Mouse (Mus musculus): ENCODE measurements around the gene Tnnt3. TPM values are rescaled to one million over a fixed set of nuclear protein-coding genes. Genes with fewer than 3 reads are reported as not detected.

The Tnnt3 gene
- total RNA-seq (2021): not detected
- long read RNA-seq: 0 reads

- no peak for DNase-seq (ENCODE audit: low spot score in 2 of 2)
These were observed at the start of gene Tnnt3 for GRCm38 (mm10) chr7:142498575-142498974. Gene Tnnt3 (plus strand): TSS chr7:142498836.

- DNase-seq (ENCODE audit: low spot score in 2 of 2): no peak
These were observed 49.5 kb upstream of the Tnnt3 start for GRCm38 (mm10) chr7:142449038-142449617.

- no peak for DNase-seq (ENCODE audit: low spot score in 2 of 2)
These were observed 43.9 kb upstream of the Tnnt3 start for GRCm38 (mm10) chr7:142454706-142455105.

GRCm38 (mm10) chr7:142455251-142455650 lies 43.4 kb upstream of the Tnnt3 start:
- DNase-seq (ENCODE audit: low spot score in 2 of 2): no peak

- DNase-seq (ENCODE audit: low spot score in 2 of 2): no peak
These were observed 41.8 kb upstream of the Tnnt3 start for GRCm38 (mm10) chr7:142456806-142457205.

- peak; percentile 20 to 51 for DNase-seq (ENCODE audit: low spot score in 2 of 2)
These were observed 41.3 kb upstream of the Tnnt3 start for GRCm38 (mm10) chr7:142457227-142457811.

GRCm38 (mm10) chr7:142458026-142458425 lies 40.6 kb upstream of the Tnnt3 start:
- DNase-seq (ENCODE audit: low spot score in 2 of 2): no peak

GRCm38 (mm10) chr7:142458676-142459298 lies 39.8 kb upstream of the Tnnt3 start:
- DNase-seq (ENCODE audit: low spot score in 2 of 2): no peak

GRCm38 (mm10) chr7:142459299-142459691 lies 39.3 kb upstream of the Tnnt3 start:
- DNase-seq (ENCODE audit: low spot score in 2 of 2): no peak

- no peak for DNase-seq (ENCODE audit: low spot score in 2 of 2)
These were observed 38.0 kb upstream of the Tnnt3 start, which contains the start of gene Lsp1 for GRCm38 (mm10) chr7:142460636-142461077. Gene Lsp1 (plus strand): TSS chr7:142460809.

- no peak for DNase-seq (ENCODE audit: low spot score in 2 of 2)
These were observed 37.2 kb upstream of the Tnnt3 start for GRCm38 (mm10) chr7:142461446-142461845.

- DNase-seq (ENCODE audit: low spot score in 2 of 2): no peak
These were observed 36.4 kb upstream of the Tnnt3 start for GRCm38 (mm10) chr7:142462190-142462589.

GRCm38 (mm10) chr7:142462594-142463078 lies 36.0 kb upstream of the Tnnt3 start:
- DNase-seq (ENCODE audit: low spot score in 2 of 2): no peak

GRCm38 (mm10) chr7:142470171-142470691 lies 28.4 kb upstream of the Tnnt3 start:
- no peak for DNase-seq (ENCODE audit: low spot score in 2 of 2)

- no peak for DNase-seq (ENCODE audit: low spot score in 2 of 2)
These were observed 27.7 kb upstream of the Tnnt3 start for GRCm38 (mm10) chr7:142470808-142471413.

GRCm38 (mm10) chr7:142471414-142471861 lies 27.2 kb upstream of the Tnnt3 start:
- DNase-seq (ENCODE audit: low spot score in 2 of 2): no peak

GRCm38 (mm10) chr7:142471884-142472570 lies 26.6 kb upstream of the Tnnt3 start:
- DNase-seq (ENCODE audit: low spot score in 2 of 2): no peak

GRCm38 (mm10) chr7:142472936-142473335 lies 25.7 kb upstream of the Tnnt3 start:
- DNase-seq (ENCODE audit: low spot score in 2 of 2): no peak

GRCm38 (mm10) chr7:142473476-142473875 lies 25.2 kb upstream of the Tnnt3 start:
- no peak for DNase-seq (ENCODE audit: low spot score in 2 of 2)

GRCm38 (mm10) chr7:142474799-142475198 lies 23.8 kb upstream of the Tnnt3 start:
- DNase-seq (ENCODE audit: low spot score in 2 of 2): no peak

- no peak for DNase-seq (ENCODE audit: low spot score in 2 of 2)
These were observed 23.0 kb upstream of the Tnnt3 start for GRCm38 (mm10) chr7:142475641-142476040.

All from layer of hippocampus, adult 18-20 months (tissue).